Mouse (Mus musculus) hindbrain, embryonic 11.5 days (tissue): ENCODE results near the gene Asgr2. TPM values are rescaled to one million over a fixed set of nuclear protein-coding genes. Genes with fewer than 3 reads are reported as not detected.
"Not testable (repeated sequence)": the region's sequence is repeated elsewhere in the genome, so short reads cannot be mapped to it uniquely, and the experiment has no call there.

Experiments used
- ATAC-seq: fragments of 200-750 bp; cut with Nextera tagmentation; 2 replicates; pipeline ENCODE4 v1.8.0; 2017; ENCODE audit warnings: mild to moderate bottlenecking, moderate TSS enrichment, moderate library complexity; ENCODE audit not compliant: low FRiP score
- DNase-seq: peaks from one replicate; pipeline ENCODE4 v3.0.0-alpha.2; 2015; ENCODE audit warnings: low spot score
- H3K27ac ChIP-seq: fragments of 300-500 bp; sonication (generic); 2 replicates; pipeline ENCODE4 v1.5.1; 2014; ENCODE audit warnings: mild to moderate bottlenecking, low read depth, low read length
- H3K27me3 ChIP-seq: fragments of 300-500 bp; sonication (generic); 2 replicates; pipeline ENCODE4 v1.6.1; 2014; ENCODE audit warnings: mild to moderate bottlenecking, low read length, moderate library complexity, mixed read lengths; ENCODE audit not compliant: control insufficient read depth, insufficient read depth
- H3K36me3 ChIP-seq: fragments of 300-500 bp; sonication (generic); 2 replicates; pipeline ENCODE4 v1.6.1; 2014; ENCODE audit warnings: mild to moderate bottlenecking, low read length, moderate library complexity, mixed read lengths; ENCODE audit not compliant: control insufficient read depth, insufficient read depth
- H3K4me1 ChIP-seq: fragments of 300-500 bp; sonication (generic); replicated peaks from 2 replicates; pipeline ENCODE4 v1.6.1; 2014; ENCODE audit warnings: low read length, mixed read lengths; ENCODE audit not compliant: control insufficient read depth, insufficient read depth
- H3K4me2 ChIP-seq: fragments of 300-500 bp; sonication (generic); replicated peaks from 2 replicates; pipeline ENCODE4 v1.6.1; 2014; ENCODE audit warnings: mild to moderate bottlenecking, low read depth, low read length
- H3K4me3 ChIP-seq: fragments of 300-500 bp; sonication (generic); 2 replicates; pipeline ENCODE4 v1.5.1; 2014; ENCODE audit warnings: low read depth, low read length
- H3K9ac ChIP-seq: fragments of 300-500 bp; sonication (generic); 2 replicates; pipeline ENCODE4 v1.6.1; 2014; ENCODE audit warnings: low read depth, low read length
- H3K9me3 ChIP-seq: fragments of 300-500 bp; sonication (generic); 2 replicates; pipeline ENCODE4 v1.6.1; 2016; ENCODE audit warnings: low read length; ENCODE audit not compliant: control insufficient read depth
- WGBS: fragments of 180-500 bp; shearing (Covaris S2); extraction: QIAGEN DNeasy Blood & Tissue Kit; methylation state at CpG from one replicate; pipeline ENCODE4 v1.1.7; 2014; 5-methylcytosine and 5-hydroxymethylcytosine counted together
- polyA plus RNA-seq: library from polyadenylated mRNA; unstranded; fragments of >200 nt; fragmentation: Nextera tagmentation; extraction: Ambion mirVana; gene quantifications from 2 replicates; pipeline ENCODE4 v1.2.1, GENCODE M21; 2014

Asgr2 gene
- polyA plus RNA-seq, 1 experiment from 2014 or later, result not detected

DNA sequence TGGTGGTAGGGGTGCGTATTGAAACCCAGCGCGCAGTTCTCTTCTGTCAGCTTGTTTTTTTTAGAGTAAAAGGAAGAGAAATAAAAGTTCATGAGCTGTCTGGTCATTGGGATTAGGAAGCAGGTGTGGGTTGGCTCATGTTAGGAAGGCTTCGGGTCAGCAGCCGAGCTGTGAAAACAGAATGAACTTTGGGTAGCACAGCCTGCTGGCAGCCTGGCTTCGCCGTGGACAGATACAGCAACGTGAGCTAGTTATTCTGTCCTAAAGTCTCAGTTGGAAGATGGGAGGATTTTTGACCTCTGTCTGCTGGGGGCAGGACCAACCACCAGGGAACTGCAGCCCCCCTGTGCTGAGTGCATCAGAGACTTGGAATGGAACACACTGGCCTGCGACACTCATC is 34.6 kb upstream of the Asgr2 start:
- Histone ChIP-seq H3K9me3 (no peaks in the 10 kb centered on the region), H3K36me3 (no peaks in the 10 kb centered on the region), H3K4me1 (0 out of 2 replicates have a peak, but pooled peaks cover 2% of the 10 kb centered on the region), H3K27ac (no peak overlapping the region), H3K27me3 (no peaks in the 10 kb centered on the region), H3K4me2 (no peak overlapping the region), H3K9ac (no peak overlapping the region), H3K4me3 (no peak overlapping the region)
- 75% methylated on average over 9 of the region's 9 CpGs for WGBS
- ATAC-seq (no peak), DNase-seq (no peak)

- H3K4me1 ChIP-seq, result 0 out of 2 replicates have a peak, but pooled peaks cover 2% of the 10 kb centered on the region
- 69% methylated on average over 6 of the region's 6 CpGs for WGBS
- DNase-seq (no peak), ATAC-seq (no peak)
- no peak overlapping the region for H3K4me3 ChIP-seq
- H3K27ac ChIP-seq, result no peak overlapping the region
- H3K9me3 ChIP-seq, result no peaks in the 10 kb centered on the region
- H3K36me3 ChIP-seq, result no peaks in the 10 kb centered on the region
- no peak overlapping the region for H3K4me2 ChIP-seq
- no peaks in the 10 kb centered on the region for H3K27me3 ChIP-seq
- H3K9ac ChIP-seq, result no peak overlapping the region
These were observed 32.5 kb upstream of the Asgr2 start for GRCm38 (mm10) chr11:70059930-70060329.

- ATAC-seq (no peak), DNase-seq (no peak)
- 64% methylated on average over 3 of the region's 3 CpGs for WGBS
- Histone ChIP-seq H3K9me3 (no peaks in the 10 kb centered on the region), H3K4me2 (no peak overlapping the region), H3K4me1 (no peaks in the 10 kb centered on the region; the same call in 1 of the 2 replicates), H3K27me3 (no peaks in the 10 kb centered on the region), H3K9ac (no peak overlapping the region), H3K27ac (no peak overlapping the region), H3K36me3 (no peaks in the 10 kb centered on the region), H3K4me3 (no peak overlapping the region)
These were observed 29.4 kb upstream of the Asgr2 start for GRCm38 (mm10) chr11:70063053-70063452.

DNA sequence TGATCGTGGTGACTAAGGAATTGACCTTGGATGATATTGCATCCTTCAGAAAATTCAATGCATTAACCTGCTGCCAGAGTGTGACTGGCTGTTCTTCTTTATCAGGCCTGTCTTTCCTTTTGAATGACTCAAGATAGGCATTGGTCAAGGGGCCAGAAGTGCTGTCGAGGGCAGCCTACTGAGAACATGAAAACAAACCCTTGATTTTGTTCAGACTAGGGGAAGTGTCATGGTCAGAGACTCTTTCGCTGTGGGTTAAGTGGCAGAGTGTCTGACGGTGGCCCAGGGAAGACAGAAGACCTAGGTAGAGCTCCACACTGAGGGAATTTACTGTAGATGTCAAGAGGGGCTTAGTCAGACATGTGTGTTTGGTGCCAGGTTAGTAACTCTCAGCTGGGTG is 25.7 kb upstream of the Asgr2 start:
- 83% methylated on average over 4 of the region's 4 CpGs for WGBS
- Histone ChIP-seq H3K36me3 (no peaks in the 10 kb centered on the region), H3K9ac (no peak overlapping the region), H3K4me2 (no peak overlapping the region), H3K27ac (no peak overlapping the region), H3K4me3 (no peak overlapping the region), H3K27me3 (no peaks in the 10 kb centered on the region), H3K4me1 (no peaks in the 10 kb centered on the region; the same call in 1 of the 2 replicates), H3K9me3 (no peaks in the 10 kb centered on the region)
- no peak for DNase-seq
- ATAC-seq, result no peak

DNA sequence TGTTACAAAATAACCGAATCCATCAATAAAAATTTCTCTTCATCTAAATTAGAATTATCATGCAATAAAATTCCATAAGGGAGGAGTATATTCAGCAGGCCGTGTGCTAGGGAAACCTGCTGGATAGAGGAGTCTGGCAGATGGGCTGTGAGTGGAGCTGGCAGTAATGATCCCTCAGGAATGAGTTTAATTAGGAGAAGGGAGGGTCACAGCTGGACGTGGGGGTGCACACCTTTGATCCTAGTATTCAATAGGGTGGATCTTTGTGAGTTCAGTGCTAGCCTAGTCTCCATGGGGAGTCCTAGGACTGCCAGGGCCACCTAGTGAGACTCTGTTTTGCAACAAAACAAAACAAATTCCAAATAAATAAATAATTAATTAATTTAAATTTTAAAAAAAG is 24.2 kb upstream of the Asgr2 start:
- DNase-seq, result no peak
- WGBS, result 35% methylated on average over 3 of the region's 3 CpGs
- ATAC-seq, result no peak
- Histone ChIP-seq H3K27ac (no peak overlapping the region), H3K4me2 (no peak overlapping the region), H3K27me3 (no peaks in the 10 kb centered on the region), H3K9me3 (no peaks in the 10 kb centered on the region), H3K4me1 (no peaks in the 10 kb centered on the region; the same call in 1 of the 2 replicates), H3K9ac (no peak overlapping the region), H3K4me3 (no peak overlapping the region), H3K36me3 (no peaks in the 10 kb centered on the region)

- Histone ChIP-seq H3K4me1 (no peaks in the 10 kb centered on the region; the same call in 1 of the 2 replicates), H3K27me3 (no peaks in the 10 kb centered on the region), H3K4me3 (no peak overlapping the region), H3K9me3 (no peaks in the 10 kb centered on the region), H3K36me3 (no peaks in the 10 kb centered on the region), H3K27ac (no peak overlapping the region), H3K4me2 (no peak overlapping the region), H3K9ac (no peak overlapping the region)
- DNase-seq (no peak), ATAC-seq (no peak)
- 74% methylated on average over 6 of the region's 6 CpGs for WGBS
These were observed 22.4 kb upstream of the Asgr2 start for GRCm38 (mm10) chr11:70070057-70070456.

- not testable (repeated sequence) for H3K4me1 ChIP-seq, ATAC-seq, H3K9ac ChIP-seq, DNase-seq, H3K27ac ChIP-seq, H3K36me3 ChIP-seq, H3K4me3 ChIP-seq, H3K4me2 ChIP-seq, H3K9me3 ChIP-seq, H3K27me3 ChIP-seq
- 88% methylated on average over 3 of the region's 3 CpGs for WGBS
These were observed 21.8 kb upstream of the Asgr2 start for GRCm38 (mm10) chr11:70070603-70071002.

- ATAC-seq, result no peak
- H3K4me3 ChIP-seq, result no peak overlapping the region
- no peaks in the 10 kb centered on the region for H3K27me3 ChIP-seq
- no peak overlapping the region for H3K4me2 ChIP-seq
- peak; percentile 87 for DNase-seq
- no peaks in the 10 kb centered on the region for H3K36me3 ChIP-seq
- H3K4me1 ChIP-seq, result no peaks in the 10 kb centered on the region
- no peak overlapping the region for H3K27ac ChIP-seq
- 41% methylated on average over 17 of the region's 17 CpGs for WGBS
- no peak overlapping the region for H3K9ac ChIP-seq
- no peaks in the 10 kb centered on the region for H3K9me3 ChIP-seq
These were observed 17.9 kb upstream of the Asgr2 start for GRCm38 (mm10) chr11:70074379-70075071.

GRCm38 (mm10) chr11:70075581-70075980 is 16.9 kb upstream of the Asgr2 start:
- no peaks in the 10 kb centered on the region for H3K9me3 ChIP-seq
- H3K4me3 ChIP-seq, result no peak overlapping the region
- ATAC-seq (no peak), DNase-seq (no peak)
- no peak overlapping the region for H3K27ac ChIP-seq
- no peaks in the 10 kb centered on the region for H3K36me3 ChIP-seq
- WGBS, result 85% methylated on average over 6 of the region's 6 CpGs
- no peaks in the 10 kb centered on the region for H3K27me3 ChIP-seq
- H3K4me2 ChIP-seq, result no peak overlapping the region
- H3K9ac ChIP-seq, result no peak overlapping the region
- H3K4me1 ChIP-seq, result no peaks in the 10 kb centered on the region
